Mouse (Mus musculus): ENCODE results near the gene Irx3.

GRCm38 (mm10) chr8:91814106-91814505 is 12.2 kb upstream of the Irx3 start:
- TF ChIP-seq CTCF (IDR thresholded peaks at IDR 0.05; ENCODE audit: low read depth) (no peak), EP300 (IDR thresholded peaks at IDR 0.05; ENCODE audit: low read depth) (no peak)
